Mouse (Mus musculus) ES-E14 (cell line): ENCODE data around the gene Aqp11.

ENCODE experiments used
- CHD2 ChIP-seq: IDR thresholded peaks from 2 replicates; pipeline ENCODE4 v1.6.1; 2014; ENCODE audit warnings: mild to moderate bottlenecking, low read depth, low read length, inconsistent platforms
- HCFC1 ChIP-seq: IDR thresholded peaks from 2 replicates; pipeline ENCODE4 v1.6.1; 2012; ENCODE audit warnings: low read length, inconsistent platforms, borderline replicate concordance; ENCODE audit not compliant: insufficient read depth
- MAFK ChIP-seq: IDR thresholded peaks from 2 replicates; pipeline ENCODE4 v1.6.1; 2014; ENCODE audit warnings: mild to moderate bottlenecking, low read depth, low read length, inconsistent platforms; ENCODE audit not compliant: insufficient read depth
- ZNF384 ChIP-seq: IDR thresholded peaks from 2 replicates; pipeline ENCODE4 v1.6.1; 2012; ENCODE audit warnings: low read depth, low read length, inconsistent platforms

DNA sequence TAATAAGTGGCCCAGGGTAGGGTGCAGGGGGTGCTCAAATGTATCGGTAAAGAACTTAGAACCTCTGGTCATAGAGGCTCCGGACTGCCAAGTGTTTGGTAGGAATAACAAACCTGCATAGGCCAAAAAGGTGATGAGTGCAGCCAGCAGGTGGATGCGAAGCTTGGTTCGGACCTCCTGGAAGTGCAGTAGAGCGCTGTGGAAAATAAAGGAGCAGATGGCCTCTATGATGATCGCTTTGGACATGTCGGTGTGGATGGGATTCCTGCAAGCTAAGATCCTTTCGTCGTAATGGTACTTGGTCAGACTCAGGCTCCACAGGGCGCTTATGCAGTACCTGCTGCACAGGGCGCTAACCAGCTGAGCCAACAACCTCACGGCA is 842 bp downstream of the Aqp11 start:
- no peak for TF ChIP-seq ZNF384
- no peak for TF ChIP-seq HCFC1
- TF ChIP-seq CHD2: no peak
- no peak for TF ChIP-seq MAFK
